Mouse (Mus musculus) left cerebral cortex, adult 11 months (tissue): Measurements from ENCODE around the gene Vwf.

Experiments used
- DNase-seq: peaks from one replicate; pipeline ENCODE4 v3.0.0; 2022; ENCODE audit warnings: low spot score

Gene Vwf

DNA sequence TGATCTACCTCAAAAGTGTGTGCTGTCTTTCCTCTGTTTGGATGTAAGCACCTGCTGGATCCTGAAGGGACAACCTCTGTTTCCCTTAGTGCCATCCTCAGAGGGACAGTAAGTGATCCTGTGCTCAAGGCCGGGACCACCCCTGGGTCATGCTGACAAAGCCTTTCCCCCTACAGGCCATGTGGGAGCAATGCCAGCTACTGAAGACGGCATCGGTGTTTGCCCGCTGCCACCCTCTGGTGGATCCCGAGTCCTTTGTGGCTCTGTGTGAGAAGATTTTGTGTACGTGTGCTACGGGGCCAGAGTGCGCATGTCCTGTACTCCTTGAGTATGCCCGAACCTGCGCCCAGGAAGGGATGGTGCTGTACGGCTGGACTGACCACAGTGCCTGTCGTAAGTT, 41.7 kb downstream of the Vwf start:
- DNase-seq: no peak

DNA sequence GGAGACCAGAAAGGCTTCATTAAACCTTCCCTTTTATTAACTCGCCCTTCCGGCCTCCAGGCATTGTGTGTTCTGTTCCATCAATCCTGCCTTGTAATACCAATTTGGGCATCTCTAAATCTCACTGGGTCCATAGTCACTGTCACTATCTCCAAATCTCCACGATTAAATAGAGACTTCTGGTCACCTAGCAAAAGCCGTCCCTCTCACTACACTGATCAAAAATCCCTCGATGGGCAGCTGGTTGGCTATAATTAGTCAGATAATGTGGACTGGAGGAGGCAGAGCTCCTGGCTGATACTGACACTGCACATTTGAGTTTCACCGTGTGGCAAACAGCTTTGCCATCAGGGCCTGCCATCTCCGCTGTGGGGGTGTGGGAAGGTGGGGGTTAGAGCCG, 42.5 kb downstream of the Vwf start:
- DNase-seq: no peak

DNA sequence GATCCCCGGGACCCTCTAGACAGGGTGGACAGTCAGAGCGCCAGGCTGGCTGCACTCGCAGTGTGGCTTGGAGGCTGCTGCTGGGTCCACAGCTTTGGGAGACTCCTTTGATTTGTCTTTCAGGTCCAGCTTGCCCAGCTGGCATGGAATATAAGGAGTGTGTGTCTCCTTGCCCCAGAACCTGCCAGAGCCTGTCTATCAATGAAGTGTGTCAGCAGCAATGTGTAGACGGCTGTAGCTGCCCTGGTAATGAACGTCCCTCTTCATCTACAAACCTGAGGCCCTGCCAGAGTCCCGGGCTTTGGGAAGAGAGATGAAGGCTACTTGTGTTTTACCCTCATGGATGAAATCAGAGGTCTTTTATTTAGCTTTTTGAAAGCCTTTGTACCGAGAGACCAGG, 43.5 kb downstream of the Vwf start:
- no peak for DNase-seq

DNA sequence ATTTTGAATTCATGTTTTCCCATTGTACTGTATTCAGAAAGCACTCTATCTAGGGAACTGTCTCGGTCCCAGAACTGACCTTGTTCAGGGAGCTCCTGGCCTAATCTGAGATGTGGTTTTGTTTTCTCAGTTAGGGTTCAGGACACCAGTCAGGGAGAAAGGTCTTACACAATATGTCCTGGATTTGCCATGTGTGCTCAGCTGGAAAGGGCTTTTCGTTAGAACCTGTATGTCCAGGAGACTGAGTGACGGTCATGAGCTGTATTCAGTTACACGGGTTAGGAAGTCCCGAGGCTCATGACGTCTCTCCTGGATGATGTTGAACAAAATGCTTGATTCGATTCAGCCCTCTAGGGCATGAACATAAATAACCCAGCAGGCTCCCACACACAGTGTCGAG, 43.9 kb downstream of the Vwf start:
- no peak for DNase-seq

- no peak for DNase-seq
These were observed 45.2 kb downstream of the Vwf start for GRCm38 (mm10) chr6:125591652-125592385.

GRCm38 (mm10) chr6:125592536-125592935, 46.0 kb downstream of the Vwf start:
- no peak for DNase-seq

DNA sequence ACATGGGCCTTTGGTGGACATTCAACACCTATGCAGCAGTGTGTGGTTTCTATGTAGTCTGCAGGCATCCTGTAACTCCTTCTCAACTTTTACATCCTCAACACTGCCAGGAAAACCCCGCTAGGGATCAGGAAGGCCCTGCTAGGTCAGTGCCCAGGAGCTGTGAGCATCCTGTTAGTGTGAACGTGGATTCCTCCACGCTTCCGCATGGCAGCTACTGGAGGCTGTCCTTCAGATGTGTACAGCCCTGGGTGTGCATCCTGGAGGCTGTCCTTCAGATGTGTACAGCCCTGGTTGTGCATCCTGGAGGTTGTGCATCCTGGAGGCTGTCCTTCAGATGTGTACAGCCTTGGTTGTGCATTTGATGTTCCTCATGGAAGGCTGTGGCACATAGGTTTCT, 47.7 kb downstream of the Vwf start:
- no peak for DNase-seq

DNA sequence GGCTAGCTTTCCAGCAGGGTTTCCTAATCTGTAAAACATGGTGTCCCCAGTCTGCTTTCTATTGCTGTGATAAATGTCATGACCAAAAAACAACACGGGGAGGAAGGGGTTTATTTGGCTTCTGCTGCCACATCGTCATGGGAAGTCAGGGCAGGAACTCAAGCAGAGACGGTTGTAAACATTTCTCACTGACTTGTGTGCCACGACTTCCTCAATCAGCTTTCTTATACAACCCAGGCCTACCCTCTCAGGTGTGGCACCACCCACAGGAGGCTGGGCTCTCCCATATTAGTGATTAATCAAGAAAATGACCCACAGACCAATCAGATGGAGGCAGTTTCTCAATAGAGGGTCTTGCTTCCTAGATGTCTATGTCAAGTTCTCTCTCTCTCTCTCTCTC, 48.3 kb downstream of the Vwf start:
- DNase-seq: no peak

DNA sequence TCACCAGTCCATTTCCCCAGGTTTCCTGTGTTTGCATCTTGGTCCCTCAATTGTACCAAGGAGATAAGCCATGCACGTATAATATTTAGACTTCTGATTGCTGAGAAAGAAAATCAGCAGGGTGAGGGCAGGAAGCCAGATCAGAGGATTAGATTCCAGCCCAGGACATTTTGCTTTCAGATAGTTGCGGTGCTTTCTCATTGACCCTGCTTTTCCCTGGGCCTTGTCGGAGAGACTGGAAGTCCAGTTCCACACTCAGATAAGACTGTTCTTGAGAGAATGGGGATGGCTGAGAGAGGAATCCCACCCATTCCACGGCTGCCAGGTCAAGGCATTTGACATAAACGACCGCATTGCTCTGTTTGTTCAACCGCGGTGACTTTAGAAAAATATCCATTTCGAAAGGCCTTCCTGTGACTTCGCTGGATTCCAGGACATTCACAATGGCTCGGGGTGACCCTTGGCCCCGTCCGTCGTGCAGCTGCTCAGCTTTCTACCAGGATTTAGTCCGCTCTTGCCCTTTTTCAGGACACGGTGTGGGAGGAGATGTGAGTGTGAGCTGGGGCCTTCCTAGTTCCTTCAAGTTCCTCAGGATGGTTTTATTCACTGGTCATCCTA, 50.2 kb downstream of the Vwf start:
- DNase-seq: no peak

DNA sequence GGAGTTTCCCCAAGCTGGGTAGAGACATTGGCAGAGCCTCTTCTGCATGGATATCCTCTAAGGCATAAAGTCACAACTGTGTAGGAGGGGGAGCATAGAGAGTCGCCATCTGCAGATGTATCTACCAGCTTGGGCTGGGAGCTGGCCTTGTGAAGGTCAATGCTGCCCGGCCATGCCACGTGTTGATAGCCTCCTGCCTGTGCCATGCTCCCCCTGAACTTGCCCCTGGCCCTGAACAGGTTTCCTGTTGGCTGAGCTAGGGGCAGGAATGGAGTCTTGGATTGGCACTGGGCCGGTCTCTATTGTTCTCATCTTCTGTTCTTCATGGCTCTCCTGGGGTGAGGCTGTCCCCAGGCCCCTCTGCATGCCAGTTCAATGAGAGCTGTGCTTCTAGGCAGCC, 51.1 kb downstream of the Vwf start:
- DNase-seq: no peak

- peak; percentile 49 for DNase-seq
These were observed 53.5 kb downstream of the Vwf start for GRCm38 (mm10) chr6:125600036-125600558.

- DNase-seq: no peak
These were observed 54.1 kb downstream of the Vwf start for GRCm38 (mm10) chr6:125600669-125601068.

DNA sequence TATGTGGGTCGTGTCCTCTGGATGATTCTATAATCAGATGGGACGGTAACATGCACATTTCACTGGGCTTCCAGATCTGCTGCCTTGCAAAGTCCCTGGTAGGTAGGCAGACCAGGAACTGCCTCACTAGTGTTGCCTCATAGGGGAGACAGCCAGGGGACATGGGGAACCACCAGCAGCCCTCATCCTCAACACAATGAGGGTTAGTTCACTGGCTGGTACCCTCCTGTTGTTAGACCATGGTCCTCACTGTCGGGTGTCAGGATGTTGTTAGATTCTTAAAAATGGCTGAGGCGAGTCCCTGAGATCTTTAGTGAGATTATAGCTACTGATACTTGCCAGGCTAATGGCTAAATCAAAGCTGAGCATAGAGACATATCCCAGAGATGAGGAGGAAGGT, 54.6 kb downstream of the Vwf start:
- no peak for DNase-seq

DNA sequence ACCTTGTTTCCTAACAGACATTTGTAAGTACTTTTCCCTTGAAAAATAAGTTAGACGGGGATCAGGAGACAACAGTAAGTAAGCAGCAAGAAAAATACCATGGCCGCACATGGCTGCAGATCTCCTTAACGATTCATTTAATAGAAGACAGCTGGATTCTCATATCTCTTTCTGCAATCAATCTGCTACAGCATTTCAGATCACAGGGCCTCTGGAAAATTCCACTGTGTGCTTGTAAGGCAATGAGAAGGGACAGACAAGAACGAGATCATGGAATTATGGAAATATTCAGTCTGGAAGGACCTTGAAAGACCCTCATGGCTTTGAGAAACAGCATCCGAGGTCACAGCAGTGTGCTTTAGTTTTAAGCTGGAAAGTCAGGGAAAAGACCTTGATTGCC, 55.2 kb downstream of the Vwf start:
- DNase-seq: no peak

GRCm38 (mm10) chr6:125602354-125602753, 55.8 kb downstream of the Vwf start:
- DNase-seq: no peak

DNA sequence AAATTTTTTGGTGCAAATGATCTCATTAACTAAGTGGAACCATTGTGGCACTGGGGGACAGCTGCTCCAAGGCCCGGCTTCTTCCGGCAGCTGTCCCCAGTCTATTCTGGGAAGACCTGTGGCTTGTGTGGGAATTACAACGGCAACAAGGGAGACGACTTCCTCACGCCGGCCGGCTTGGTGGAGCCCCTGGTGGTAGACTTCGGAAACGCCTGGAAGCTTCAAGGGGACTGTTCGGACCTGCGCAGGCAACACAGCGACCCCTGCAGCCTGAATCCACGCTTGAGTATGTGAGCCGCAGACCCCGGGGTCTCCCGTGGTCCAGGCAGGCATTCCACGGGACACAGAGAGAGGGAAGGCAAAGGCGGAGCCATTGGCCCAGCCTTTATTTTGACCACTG, 56.7 kb downstream of the Vwf start:
- peak; percentile 50 for DNase-seq

DNA sequence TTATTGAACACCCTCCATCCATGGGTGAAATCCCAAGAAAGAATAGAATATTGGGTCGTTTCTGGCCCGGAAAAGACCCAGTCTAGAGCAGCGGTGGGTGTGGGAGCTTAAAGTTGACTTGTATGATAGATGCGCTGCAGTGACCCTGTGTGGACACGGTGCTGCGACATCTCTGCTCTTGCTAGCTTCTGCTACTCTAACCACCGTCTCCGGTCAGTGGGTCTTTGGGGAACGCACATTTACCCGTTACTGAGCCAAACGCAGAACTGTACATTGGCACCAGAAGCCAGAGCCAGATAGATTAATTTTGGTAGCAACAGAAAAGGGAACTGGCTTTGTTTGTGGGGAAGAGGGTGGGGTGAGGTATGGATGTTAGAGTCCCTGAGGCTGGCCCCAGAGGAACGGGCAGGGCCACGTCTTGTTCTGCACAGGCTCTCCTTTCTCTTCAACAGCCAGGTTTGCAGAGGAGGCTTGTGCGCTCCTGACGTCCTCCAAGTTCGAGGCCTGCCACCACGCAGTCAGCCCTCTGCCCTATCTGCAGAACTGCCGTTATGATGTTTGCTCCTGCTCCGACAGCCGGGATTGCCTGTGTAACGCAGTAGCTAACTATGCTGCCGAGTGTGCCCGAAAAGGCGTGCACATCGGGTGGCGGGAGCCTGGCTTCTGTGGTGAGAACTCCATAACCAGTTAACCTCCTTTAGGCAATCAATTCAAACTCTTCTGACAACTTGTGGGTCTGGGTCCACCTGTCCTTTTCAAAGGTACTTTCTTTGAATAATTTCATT, 57.3 kb downstream of the Vwf start:
- DNase-seq: no peak

DNA sequence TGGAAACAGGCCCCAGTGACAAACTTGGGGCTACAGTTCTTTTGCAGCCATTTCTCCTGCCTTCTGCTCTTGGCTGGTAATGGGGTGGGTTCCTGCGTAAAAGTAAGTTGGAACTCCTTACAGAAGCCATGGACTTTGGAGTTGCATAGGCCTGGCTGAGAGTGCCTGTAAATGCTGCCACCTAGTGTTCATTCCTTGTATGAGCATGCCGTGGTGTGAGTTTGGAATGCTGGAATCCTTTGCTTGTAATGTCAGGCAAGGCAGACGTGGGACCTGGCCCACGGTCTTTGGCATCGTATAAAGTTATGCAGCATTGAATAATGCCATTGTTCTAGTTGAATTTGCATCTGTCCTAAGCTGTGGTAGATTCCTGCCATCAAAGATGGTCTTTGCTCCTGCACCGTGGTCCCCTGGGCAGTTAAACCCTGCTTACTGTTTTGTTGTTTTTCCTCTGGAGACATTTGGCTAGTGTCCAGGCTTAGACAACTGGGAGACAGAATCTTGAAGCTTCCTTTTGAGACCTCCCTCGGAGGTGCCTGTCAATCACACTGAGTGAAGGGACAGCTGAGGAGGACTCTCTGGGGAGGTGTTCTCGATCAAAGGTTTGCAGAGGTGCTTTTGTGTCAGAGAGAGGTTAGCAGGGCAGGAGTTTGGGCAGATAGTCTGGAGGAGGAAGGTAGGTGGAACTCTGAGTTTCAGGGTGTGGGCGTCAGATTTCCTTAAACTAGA, 58.1 kb downstream of the Vwf start:
- DNase-seq: peak; percentile 44

DNA sequence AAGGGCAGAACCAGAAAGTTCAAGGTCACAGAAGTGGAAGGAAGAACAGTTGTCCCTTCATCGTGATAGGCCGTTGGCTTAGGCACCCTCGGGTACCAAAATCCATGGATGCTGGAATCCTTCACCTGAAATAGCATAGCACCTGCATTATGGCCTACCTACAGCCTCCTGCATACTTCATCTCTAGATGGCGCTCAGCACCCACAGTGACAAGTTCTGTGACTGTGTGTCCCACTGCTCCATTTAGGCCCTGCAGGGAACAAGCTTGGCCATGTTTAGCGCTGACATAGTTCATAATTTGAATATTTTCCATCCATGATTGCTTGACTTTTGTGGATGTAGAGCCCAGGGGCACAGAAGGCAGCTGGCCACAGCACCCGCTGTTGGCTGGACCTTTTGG, 62.5 kb downstream of the Vwf start:
- no peak for DNase-seq

DNA sequence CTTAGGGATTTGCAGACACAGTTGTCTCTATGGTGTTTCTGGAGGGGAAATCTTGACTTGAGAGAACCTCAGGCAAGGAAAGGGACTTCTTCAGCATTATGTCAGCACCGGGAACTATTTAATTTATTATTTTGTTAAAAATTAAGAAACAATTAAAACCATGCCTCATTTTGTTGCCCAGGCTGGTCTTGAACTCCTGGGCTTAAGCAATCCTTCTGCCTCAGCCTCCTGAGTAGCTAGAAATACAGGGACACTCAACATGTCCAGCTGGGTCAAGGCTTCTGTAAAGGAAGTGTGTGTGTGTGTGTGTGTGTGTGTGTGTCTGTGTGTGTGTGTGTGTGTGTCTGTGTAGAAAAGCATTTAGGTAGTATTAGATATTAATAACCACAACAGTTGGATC, 71.3 kb downstream of the Vwf start:
- no peak for DNase-seq

DNA sequence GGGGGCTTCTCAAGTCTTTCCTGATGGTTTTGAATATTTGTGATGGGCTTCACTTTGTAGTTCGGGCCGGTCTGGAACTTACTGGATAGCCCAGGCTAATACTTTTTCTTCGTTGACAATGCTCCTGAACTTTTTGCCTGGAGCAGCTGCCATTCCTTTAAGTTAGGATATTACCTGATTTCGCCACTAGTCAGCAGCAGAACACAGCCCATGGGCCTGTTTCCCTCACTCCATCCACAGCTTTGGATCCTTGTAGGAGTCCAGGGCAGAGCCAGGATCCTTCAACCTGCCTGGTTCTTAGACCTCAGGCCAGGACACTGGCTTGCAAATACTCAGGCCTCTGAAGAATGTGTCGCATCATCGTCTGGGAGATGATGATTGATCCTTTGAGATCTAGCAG, 74.2 kb downstream of the Vwf start:
- DNase-seq: peak; percentile 31

- no peak for DNase-seq
These were observed 75.9 kb downstream of the Vwf start for GRCm38 (mm10) chr6:125622434-125622833.
